ENCODE assay signal across 14 mouse cellular contexts in genomic region chr2:122576295-122576694, GRCm38 (mm10). TPM values are rescaled to one million over a fixed set of nuclear protein-coding genes. Genes with fewer than 3 reads are reported as not detected.
A peak's percentile ranks its signal among the peaks of the same experiment; 100 is the strongest.
DNase-seq lines count a peak whose midpoint lies in the region; ATAC-seq lines count a peak whose summit lies in the region.
"Had no signal": no experiment of that assay in that cellular context is flagged by ENCODE, and none has a peak within 500 bp of the region (broad histone marks: within the 10 kb centered on the region; RNA-seq: fewer than 3 reads in every experiment).

No protein-coding gene starts in this region.

- H3K36me3 ChIP-seq in heart, embryonic 16.5 days (ENCODE audit: control insufficient read depth, insufficient read depth) = no peaks in the 10 kb centered on the region
- H3K36me3 ChIP-seq in lung, embryonic 16.5 days (ENCODE audit: control insufficient read depth, insufficient read depth, low read length) = no peaks in the 10 kb centered on the region
- no peaks in the 10 kb centered on the region for H3K36me3 ChIP-seq in forebrain, embryonic 11.5 days (ENCODE audit: control insufficient read depth, insufficient read depth, low read length)
- H3K36me3 ChIP-seq: hindbrain, embryonic 12.5 days; neural tube, embryonic 13.5 days had no signal

- WGBS in heart, embryonic 16.5 days = 17% methylated on average over 5 of the region's 5 CpGs
- 22% methylated on average over 5 of the region's 5 CpGs for WGBS in lung, embryonic 16.5 days
- WGBS in forebrain, embryonic 11.5 days = 78% methylated on average over 5 of the region's 5 CpGs

- peak overlapping the region; percentile 45 for H3K4me2 ChIP-seq in heart, embryonic 16.5 days (ENCODE audit: low read depth, low read length)
- H3K4me2 ChIP-seq in lung, embryonic 16.5 days (ENCODE audit: low read depth, low read length) = peak overlapping the region; percentile 40
- H3K4me2 ChIP-seq in forebrain, embryonic 11.5 days (ENCODE audit: low read depth, low read length, severe bottlenecking) = no peak overlapping the region
- H3K4me2 ChIP-seq: hindbrain, embryonic 12.5 days; neural tube, embryonic 13.5 days had no signal

- intact Hi-C loops in heart, postnatal 36 days (cut with DNase I) = loop anchor here (2.0 kb wide), 1 partner anchor 43 kb away; no protein-coding TSS in a partner anchor

- no peaks in the 10 kb centered on the region for H3K27me3 ChIP-seq in heart, embryonic 16.5 days (ENCODE audit: control insufficient read depth, insufficient read depth, low read length)
- H3K27me3 ChIP-seq in lung, embryonic 16.5 days (ENCODE audit: control insufficient read depth, insufficient read depth, low read depth, low read length) = no peaks in the 10 kb centered on the region
- H3K27me3 ChIP-seq in forebrain, embryonic 11.5 days (ENCODE audit: control insufficient read depth, insufficient read depth, low read length) = no peaks in the 10 kb centered on the region
- H3K27me3 ChIP-seq: hindbrain, embryonic 12.5 days; neural tube, embryonic 13.5 days had no signal

- H3K9ac ChIP-seq in heart, embryonic 16.5 days (ENCODE audit: low read length) = 0 out of 2 replicates have a peak overlapping the region, but pooled peaks have one; percentile 9
- no peak overlapping the region for H3K9ac ChIP-seq in lung, embryonic 16.5 days (ENCODE audit: low read length)
- H3K9ac ChIP-seq in forebrain, embryonic 11.5 days (ENCODE audit: low read length) = no peak overlapping the region
- H3K9ac ChIP-seq: hindbrain, embryonic 12.5 days; neural tube, embryonic 13.5 days had no signal

- DNase-seq in adrenal gland, adult 2 months = peak; percentile 21
- DNase-seq in adrenal gland, postnatal 4 days (ENCODE audit: low spot score in 2 of 2) = no peak
- DNase-seq in heart, postnatal 36 days = no peak
- no peak for DNase-seq in lung, postnatal 14 days
- DNase-seq in forebrain, embryonic 11.5 days (ENCODE audit: low spot score) = no peak
- DNase-seq: cerebellum, adult 11 months; spleen, adult 18-20 months had no signal

- peaks cover 13% of the 10 kb centered on the region for H3K4me1 ChIP-seq in heart, embryonic 16.5 days (ENCODE audit: control insufficient read depth, insufficient read depth, low read length)
- H3K4me1 ChIP-seq in lung, embryonic 16.5 days (replicated peaks; ENCODE audit: control insufficient read depth, insufficient read depth, low read length) = peaks cover 7% of the 10 kb centered on the region; the same call in 1 of the 2 replicates
- no peaks in the 10 kb centered on the region for H3K4me1 ChIP-seq in forebrain, embryonic 11.5 days (replicated peaks; ENCODE audit: control insufficient read depth, insufficient read depth, low read length)
- H3K4me1 ChIP-seq: hindbrain, embryonic 12.5 days; neural tube, embryonic 13.5 days had no signal

- ATAC-seq in heart, embryonic 16.5 days (replicated peaks; ENCODE audit: extremely low read depth, insufficient read depth, low FRiP score) = peak; percentile 71
- peak; percentile 71 for ATAC-seq in lung, embryonic 16.5 days (ENCODE audit: low read depth)
- ATAC-seq in megakaryocyte progenitor cell, adult 5-6 weeks (replicated peaks; ENCODE audit: poor library complexity) = peak; percentile 19; the same call in 1 of the 2 replicates
- no peak for ATAC-seq in forebrain, embryonic 11.5 days (replicated peaks; ENCODE audit: low FRiP score)
- ATAC-seq: Patski had no signal

- H3K27ac ChIP-seq in heart, embryonic 16.5 days (ENCODE audit: low read length) = peak overlapping the region; percentile 25
- peak overlapping the region; percentile 48; the same call in 1 of the 2 replicates for H3K27ac ChIP-seq in lung, embryonic 16.5 days (ENCODE audit: low read length)
- no peak overlapping the region for H3K27ac ChIP-seq in forebrain, embryonic 11.5 days (ENCODE audit: low read depth, low read length)
- H3K27ac ChIP-seq: hindbrain, embryonic 12.5 days; neural tube, embryonic 13.5 days had no signal

- no peaks in the 10 kb centered on the region for H3K9me3 ChIP-seq in heart, embryonic 16.5 days (replicated peaks; ENCODE audit: control insufficient read depth, low read length)
- no peaks in the 10 kb centered on the region for H3K9me3 ChIP-seq in lung, embryonic 16.5 days (ENCODE audit: control insufficient read depth, low read length)
- no peaks in the 10 kb centered on the region for H3K9me3 ChIP-seq in forebrain, embryonic 11.5 days (ENCODE audit: control insufficient read depth, low read length)
- H3K9me3 ChIP-seq: hindbrain, embryonic 12.5 days; neural tube, embryonic 13.5 days had no signal

- no peak overlapping the region for H3K4me3 ChIP-seq in heart, embryonic 16.5 days (ENCODE audit: low read length)
- peak overlapping the region; percentile 14; the same call in 1 of the 2 replicates for H3K4me3 ChIP-seq in lung, embryonic 16.5 days (ENCODE audit: low read length)
- no peak overlapping the region for H3K4me3 ChIP-seq in forebrain, embryonic 11.5 days (ENCODE audit: low read depth, low read length)
- H3K4me3 ChIP-seq: erythroblast, embryonic 14.5 days; hindbrain, embryonic 12.5 days; neural tube, embryonic 13.5 days had no signal

RNA-seq across cellular contexts. Expression of gene Gatm, which starts 34.8 kb away (rescaled TPM):
- 1 to 10 TPM; 4.4 to 6.6 TPM for total RNA-seq in adrenal gland, adult 2 months (2021)
- polyA plus RNA-seq in adrenal gland, adult 2 months (2012; rRNA removed) = 2.3 and 3.3 TPM in 2 replicates
- 10 to 100 TPM; 22.8 to 82.9 TPM for total RNA-seq in adrenal gland, postnatal 4 days (2021)
- polyA plus RNA-seq in heart, embryonic 16.5 days (2015; fragmentation: Nextera tagmentation; extraction: Ambion mirVana) = 8.3 and 10.5 TPM in 2 replicates
- total RNA-seq in heart, postnatal 36 days (2021) = 1 to 10 TPM; 4.1 to 4.4 TPM
- polyA plus RNA-seq in lung, embryonic 16.5 days (2015; fragmentation: Nextera tagmentation; extraction: Ambion mirVana) = 7.9 and 11.4 TPM in 2 replicates
- total RNA-seq in megakaryocyte progenitor cell, adult 5-6 weeks (2015) = 199 and 209 TPM in 2 replicates
- 131 and 133 TPM in 2 replicates for total RNA-seq in megakaryocyte progenitor cell, adult 5-6 weeks (2017)
- polyA plus RNA-seq in forebrain, embryonic 11.5 days (2014; fragmentation: Nextera tagmentation; extraction: Ambion mirVana) = 19.6 and 19.9 TPM in 2 replicates
